Mouse (Mus musculus): ENCODE data around the gene Gramd4.

Gene Gramd4

DNA sequence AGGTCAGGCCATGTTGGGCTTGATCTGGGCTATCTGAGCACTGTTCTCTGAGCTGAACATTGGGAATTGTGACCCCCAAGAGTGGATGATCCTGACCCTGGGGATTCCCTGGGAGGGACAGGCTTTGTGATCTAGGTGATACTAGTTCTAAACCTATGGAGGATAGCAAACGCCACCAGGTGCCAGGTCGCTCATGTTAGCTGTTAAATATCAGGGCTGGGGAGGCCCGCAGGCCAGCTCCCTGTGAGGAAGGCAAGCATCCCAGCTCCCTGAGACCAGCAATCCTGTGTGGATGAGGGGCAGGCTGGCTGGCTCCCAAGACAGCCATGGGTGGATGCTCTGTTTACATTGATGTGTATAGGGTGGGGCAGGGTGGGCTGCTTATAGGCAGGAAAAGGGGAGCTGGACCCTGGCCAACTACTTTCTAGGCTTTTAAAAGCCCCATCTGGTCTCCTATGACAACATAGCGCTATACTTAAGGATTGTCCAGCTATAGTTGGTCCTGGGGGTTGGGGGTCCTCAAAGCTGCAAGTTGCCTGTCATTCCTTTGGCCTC is 10.5 kb downstream of the Gramd4 start:
- DNase-seq (ENCODE audit: extremely low read depth, insufficient read length, low spot score): no peak

GRCm38 (mm10) chr15:86069011-86069791 is 11.7 kb downstream of the Gramd4 start:
- no peak for DNase-seq (ENCODE audit: extremely low read depth, insufficient read length, low spot score)

DNA sequence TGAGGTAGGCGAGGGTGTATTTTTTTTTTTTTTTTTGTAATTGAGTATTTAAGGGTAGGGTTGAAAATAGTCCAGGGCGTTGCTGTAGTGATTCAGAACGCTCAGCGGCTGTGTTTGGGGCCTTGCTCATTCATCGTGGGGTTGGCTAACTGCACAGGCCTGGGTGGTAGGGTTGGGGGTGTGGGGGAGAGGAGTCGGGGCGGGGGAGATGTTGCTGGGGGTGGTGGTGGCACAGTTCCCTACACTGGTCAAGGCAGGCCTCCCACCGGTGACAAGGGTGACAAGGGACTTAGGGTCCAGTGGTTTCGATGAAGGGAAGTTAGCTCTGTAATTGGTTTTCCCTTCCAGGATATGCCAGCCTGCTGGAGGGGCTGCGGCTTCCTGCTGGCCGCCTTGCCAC is 12.9 kb downstream of the Gramd4 start:
- DNase-seq (ENCODE audit: extremely low read depth, insufficient read length, low spot score): no peak

GRCm38 (mm10) chr15:86071166-86071565 is 13.7 kb downstream of the Gramd4 start:
- DNase-seq (ENCODE audit: extremely low read depth, insufficient read length, low spot score): no peak

DNA sequence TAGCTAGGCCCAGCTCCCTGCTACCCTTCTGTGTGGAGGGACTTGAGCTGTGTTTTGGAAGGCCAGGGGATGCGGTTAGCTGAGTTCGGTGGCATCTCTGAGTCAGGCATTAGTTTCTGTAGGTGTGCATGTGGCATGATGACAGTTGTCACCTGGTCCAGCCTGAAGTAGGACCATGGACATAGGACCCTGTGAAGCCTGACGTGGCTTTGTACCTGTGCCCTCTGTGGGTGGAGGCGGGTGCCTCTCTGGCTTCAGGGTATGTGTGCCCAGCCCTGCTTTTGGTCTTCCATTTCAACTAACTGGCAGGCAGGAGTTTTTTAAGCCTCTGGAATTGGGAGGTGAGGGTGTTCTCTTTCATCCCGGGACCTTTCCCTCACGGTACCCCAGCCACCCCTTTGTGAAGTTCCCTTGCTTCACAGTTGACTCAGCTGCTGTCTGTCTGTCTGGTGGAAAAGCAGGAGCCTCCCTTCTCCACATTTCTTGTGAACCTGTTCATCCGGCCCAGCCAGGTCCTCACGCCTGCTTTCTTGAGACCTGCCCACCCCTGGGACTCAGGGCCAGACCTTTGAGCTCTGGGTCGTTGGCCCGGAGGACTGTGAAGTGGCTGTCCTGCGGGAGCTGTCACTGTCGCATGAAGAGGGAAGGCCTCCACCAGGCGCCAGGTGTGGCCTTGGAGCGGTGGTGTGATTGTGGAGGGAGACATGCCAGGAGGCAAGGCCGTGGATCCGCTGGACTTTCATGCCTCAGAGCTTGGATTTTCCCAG is 16.9 kb downstream of the Gramd4 start:
- DNase-seq (ENCODE audit: extremely low read depth, insufficient read length, low spot score): no peak

DNA sequence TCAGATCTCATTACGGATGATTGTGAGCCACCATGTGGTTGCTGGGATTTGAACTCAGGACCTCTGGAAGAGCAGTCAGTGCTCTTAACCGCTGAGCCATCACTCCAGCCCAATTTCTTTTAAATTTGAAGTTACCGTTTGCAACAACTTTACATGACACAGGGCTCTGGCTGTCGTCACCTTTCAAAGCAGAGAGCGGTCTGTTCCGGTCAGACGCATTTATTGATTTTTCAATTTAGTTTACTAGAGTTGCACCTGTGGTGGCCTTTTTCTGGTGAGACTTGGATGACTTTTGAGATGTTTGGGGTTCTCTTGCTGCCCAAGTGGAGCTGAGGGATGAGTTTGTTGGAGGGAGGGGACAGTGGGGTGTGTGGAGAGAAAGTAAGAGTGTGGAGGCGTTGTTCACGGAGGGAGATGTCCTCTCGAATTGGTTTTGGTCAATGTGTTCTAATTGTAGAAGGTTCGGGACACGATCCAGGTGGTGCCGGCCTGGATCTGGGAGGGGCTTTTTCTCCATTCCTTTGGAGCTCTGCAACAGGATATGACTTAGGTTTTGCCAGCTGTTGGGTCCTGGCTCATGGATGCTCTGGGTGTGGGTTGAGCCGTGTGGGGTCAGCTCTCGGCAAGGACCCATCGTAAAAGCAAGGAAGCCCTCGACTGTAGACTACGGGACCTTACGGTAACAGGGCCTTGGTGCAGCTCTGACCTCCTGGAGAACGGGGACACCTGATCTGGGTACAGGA is 18.0 kb downstream of the Gramd4 start:
- no peak for DNase-seq (ENCODE audit: extremely low read depth, insufficient read length, low spot score)

GRCm38 (mm10) chr15:86076048-86076315 is 18.5 kb downstream of the Gramd4 start:
- DNase-seq (ENCODE audit: extremely low read depth, insufficient read length, low spot score): no peak

DNA sequence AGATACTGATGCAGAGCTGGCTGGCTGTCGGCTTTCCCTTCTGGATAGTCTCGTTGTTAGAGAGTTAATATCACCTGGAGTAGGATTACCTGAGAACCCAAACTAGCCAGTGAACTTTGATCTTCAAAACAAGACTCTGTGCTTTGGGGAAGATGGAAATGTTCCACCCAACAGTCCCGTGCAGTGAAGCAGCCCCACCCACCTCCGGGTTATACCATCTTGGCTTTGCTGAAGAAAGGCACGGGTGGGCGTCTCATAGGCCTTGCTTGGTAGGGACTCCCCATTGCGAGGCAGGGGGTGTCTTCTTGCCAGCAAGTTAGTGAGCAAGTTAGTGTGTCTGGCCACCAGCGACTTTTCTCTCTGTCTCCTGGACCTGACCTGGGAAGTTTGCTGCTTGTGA is 18.9 kb downstream of the Gramd4 start:
- DNase-seq (ENCODE audit: extremely low read depth, insufficient read length, low spot score): no peak

DNA sequence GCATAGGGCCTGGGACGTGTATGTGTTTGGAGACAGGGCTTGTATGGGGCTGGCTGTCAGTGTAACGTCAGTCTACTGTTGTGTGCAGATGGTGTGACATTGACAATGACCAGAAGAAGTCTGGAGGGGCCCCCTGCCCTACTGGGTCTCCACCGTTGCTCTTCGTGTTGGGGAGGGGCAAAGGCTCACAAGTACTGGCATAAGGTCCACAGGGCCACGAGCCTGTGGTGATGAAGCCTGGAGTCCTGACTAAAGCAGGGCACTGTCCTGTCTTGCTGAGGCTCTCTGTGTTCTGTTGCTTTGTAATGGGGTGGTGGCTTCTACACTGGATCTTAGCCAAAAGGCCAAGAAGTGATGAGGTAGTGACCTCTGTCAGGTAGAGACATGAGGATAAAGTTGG is 20.4 kb downstream of the Gramd4 start:
- no peak for DNase-seq (ENCODE audit: extremely low read depth, insufficient read length, low spot score)

DNA sequence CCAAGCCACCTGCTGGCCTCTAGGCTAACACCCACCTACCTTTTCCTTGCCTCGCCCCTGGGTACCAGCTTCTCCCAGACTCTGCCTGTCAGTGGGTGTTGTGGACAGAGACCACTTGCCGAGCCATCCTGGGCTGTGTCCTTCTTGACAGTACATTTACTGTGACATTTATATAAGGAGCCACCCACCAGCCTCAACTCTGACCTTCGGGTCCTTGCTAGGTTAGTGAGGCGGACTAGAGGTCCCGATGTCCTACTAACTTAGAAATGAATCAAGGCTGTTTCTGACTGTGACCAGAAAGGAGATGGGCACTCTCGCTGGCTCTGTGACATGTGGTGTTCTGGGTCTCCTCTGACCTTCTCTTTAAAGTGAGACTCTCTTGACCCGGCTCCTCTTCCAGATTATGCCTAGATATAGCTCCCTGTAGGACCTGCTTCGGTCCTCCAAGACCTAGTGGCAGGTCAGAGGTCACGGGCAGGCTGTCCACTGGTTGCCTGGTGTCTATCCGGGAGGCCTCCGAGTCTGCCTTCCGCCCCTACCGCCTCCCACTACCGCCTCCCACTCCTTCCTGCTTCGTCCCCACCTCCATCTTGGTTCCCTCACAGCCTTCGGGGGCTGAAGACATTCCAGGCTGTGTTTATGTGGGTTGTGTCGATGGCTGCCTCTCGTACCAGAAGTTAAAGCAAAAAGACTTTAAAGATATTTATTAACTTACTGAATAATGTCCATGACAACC is 21.2 kb downstream of the Gramd4 start:
- DNase-seq (ENCODE audit: extremely low read depth, insufficient read length, low spot score): no peak

DNA sequence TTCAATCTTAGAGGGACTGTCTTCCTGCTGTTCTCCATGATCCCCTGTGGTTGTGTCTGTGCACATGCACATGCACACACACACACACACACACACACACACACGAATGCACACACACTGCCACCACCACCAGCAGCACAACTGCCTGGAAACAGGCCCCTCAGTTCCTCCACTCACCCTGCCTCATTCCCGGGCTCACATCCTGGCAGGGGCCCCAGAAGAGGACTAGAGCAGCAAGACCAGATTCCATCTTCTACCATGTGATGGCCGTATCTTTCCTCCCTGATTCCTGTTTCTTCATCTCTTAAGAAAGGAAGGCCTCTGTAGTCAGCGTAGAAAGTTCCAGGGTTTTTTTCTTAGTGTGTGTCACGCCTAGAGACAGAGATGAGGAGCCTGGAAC is 22.0 kb downstream of the Gramd4 start:
- DNase-seq (ENCODE audit: extremely low read depth, insufficient read length, low spot score): no peak

DNA sequence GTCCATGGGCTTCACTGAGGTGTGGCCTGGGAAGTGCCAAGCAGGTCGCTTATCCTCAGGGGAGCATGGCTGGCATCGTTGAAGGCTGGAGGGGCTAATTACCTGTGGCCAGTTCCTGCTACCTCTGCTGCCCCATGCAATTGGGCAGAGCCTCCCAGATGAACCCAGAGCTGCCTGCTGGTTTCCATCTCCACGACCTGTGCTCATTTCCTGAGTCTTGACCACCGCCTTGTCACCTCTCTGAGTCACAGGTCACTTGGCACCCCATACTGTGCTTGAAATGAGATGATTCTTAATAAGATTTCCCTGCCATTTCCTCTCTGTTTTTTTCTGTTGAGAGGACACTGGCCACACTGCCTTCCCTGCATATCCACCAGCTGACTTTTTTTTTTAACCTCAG is 22.4 kb downstream of the Gramd4 start:
- DNase-seq (ENCODE audit: extremely low read depth, insufficient read length, low spot score): peak; percentile 77

GRCm38 (mm10) chr15:86080408-86080807 is 22.9 kb downstream of the Gramd4 start:
- DNase-seq (ENCODE audit: extremely low read depth, insufficient read length, low spot score): no peak

- DNase-seq (ENCODE audit: extremely low read depth, insufficient read length, low spot score): no peak
These were observed 24.2 kb downstream of the Gramd4 start for GRCm38 (mm10) chr15:86081654-86082053.

- DNase-seq (ENCODE audit: extremely low read depth, insufficient read length, low spot score): no peak
These were observed 25.1 kb downstream of the Gramd4 start for GRCm38 (mm10) chr15:86082551-86082961.

DNA sequence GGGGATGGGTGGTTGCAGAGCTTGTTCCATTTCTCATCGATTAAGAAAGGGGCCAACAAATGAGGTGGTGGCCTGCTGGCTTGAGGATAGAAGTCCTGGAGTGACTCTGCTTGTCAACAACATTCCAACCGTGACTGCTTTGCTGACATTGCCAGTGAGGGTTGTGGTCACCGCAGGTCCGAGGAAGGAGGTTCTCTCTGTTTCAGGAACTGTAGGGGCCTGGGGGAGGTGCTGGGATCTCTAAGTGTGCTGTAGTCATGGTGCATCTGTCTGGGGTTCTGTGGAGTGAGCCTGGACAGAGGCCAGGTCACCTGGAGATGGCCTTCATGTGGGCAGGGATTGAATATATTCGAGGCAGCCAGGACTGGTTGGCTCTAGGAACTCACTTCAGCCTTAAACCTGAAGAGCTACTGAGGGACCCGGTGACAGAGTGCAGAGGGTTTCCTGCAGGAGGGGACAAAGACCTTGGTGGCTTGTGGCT is 25.8 kb downstream of the Gramd4 start:
- DNase-seq (ENCODE audit: extremely low read depth, insufficient read length, low spot score): peak; percentile 52

- peak; percentile 60 for DNase-seq (ENCODE audit: extremely low read depth, insufficient read length, low spot score)
These were observed 28.1 kb downstream of the Gramd4 start for GRCm38 (mm10) chr15:86085301-86086225.

GRCm38 (mm10) chr15:86086291-86086706 is 28.8 kb downstream of the Gramd4 start:
- peak; percentile 66 for DNase-seq (ENCODE audit: extremely low read depth, insufficient read length, low spot score)

DNA sequence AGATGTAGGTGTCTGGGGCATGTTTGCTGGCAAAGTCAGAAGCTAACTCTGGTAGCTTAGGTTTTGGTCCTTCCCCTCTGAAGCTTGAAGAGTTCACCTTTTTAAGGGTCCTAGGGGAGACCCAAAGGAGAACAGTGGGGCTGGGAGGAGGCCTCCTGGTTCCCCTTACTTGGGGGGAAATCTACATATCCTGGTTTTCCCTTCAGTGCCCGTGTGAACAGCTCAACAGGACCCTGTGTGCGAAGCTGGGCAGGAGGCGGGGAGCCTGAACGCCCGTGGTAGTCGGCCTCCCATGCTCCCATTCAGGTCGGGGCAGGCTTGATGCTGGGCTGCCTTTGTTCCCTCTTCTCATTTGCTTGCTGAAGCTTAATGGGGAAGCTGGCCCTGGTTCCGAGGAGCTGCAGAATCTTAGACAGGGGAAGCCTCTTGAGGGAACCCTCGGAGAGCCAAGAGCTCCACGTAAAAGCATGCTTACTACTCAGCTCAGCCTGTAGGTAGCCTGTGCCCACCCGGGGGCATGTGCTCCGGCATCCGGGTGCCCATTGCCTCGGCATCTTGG is 30.2 kb downstream of the Gramd4 start:
- DNase-seq (ENCODE audit: extremely low read depth, insufficient read length, low spot score): no peak
